Mouse (Mus musculus) stomach, postnatal 0 days (tissue): ENCODE results near the gene Lgi2. TPM values are rescaled to one million over a fixed set of nuclear protein-coding genes. Genes with fewer than 3 reads are reported as not detected.

ENCODE experiments used
- ATAC-seq: fragments of 200-750 bp; cut with Nextera tagmentation; 2 replicates; pipeline ENCODE4 v1.8.0; 2017; ENCODE audit not compliant: low FRiP score, low TSS enrichment
- DNase-seq: peaks from one replicate; pipeline ENCODE4 v3.0.0-alpha.2; 2016; ENCODE audit warnings: low spot score
- H3K27ac ChIP-seq: fragments of 300-500 bp; sonication (generic); replicated peaks from 2 replicates; pipeline ENCODE4 v1.5.1; 2014; ENCODE audit warnings: mild to moderate bottlenecking, control low read depth
- H3K27me3 ChIP-seq: fragments of 300-500 bp; sonication (generic); 2 replicates; pipeline ENCODE4 v1.6.1; 2014; ENCODE audit warnings: low read length; ENCODE audit not compliant: control insufficient read depth, insufficient read depth
- H3K36me3 ChIP-seq: fragments of 300-500 bp; sonication (generic); 2 replicates; pipeline ENCODE4 v1.6.1; 2014; ENCODE audit warnings: low read length, mixed read lengths; ENCODE audit not compliant: control insufficient read depth, insufficient read depth
- H3K4me1 ChIP-seq: fragments of 300-500 bp; sonication (generic); replicated peaks from 2 replicates; pipeline ENCODE4 v1.6.1; 2014; ENCODE audit warnings: antibody characterized with exemption; ENCODE audit not compliant: control insufficient read depth, insufficient read depth
- H3K4me2 ChIP-seq: fragments of 300-500 bp; sonication (generic); replicated peaks from 2 replicates; pipeline ENCODE4 v1.6.1; 2014; ENCODE audit warnings: low read depth, mild to moderate bottlenecking, control low read depth, moderate library complexity
- H3K4me3 ChIP-seq: fragments of 300-500 bp; sonication (generic); 2 replicates; pipeline ENCODE4 v1.5.1; 2014; ENCODE audit warnings: low read depth, low read length, control low read depth
- H3K9ac ChIP-seq: fragments of 300-500 bp; sonication (generic); 2 replicates; pipeline ENCODE4 v1.6.1; 2014; ENCODE audit warnings: mild to moderate bottlenecking, low read length, control low read depth, mixed read lengths
- H3K9me3 ChIP-seq: fragments of 300-500 bp; sonication (generic); 2 replicates; pipeline ENCODE4 v1.6.1; 2016; ENCODE audit warnings: low read length; ENCODE audit not compliant: control insufficient read depth
- CTCF ChIP-seq: IDR thresholded peaks from 2 replicates; pipeline ENCODE4 v1.5.1; 2016; ENCODE audit warnings: antibody characterized with exemption, low read depth, mild to moderate bottlenecking, moderate library complexity
- EP300 ChIP-seq: optimal IDR thresholded peaks from 2 replicates; pipeline ENCODE3; 2016; ENCODE audit warnings: antibody characterized with exemption
- WGBS: fragments of 180-500 bp; shearing (Covaris S2); extraction: QIAGEN DNeasy Blood & Tissue Kit; methylation state at CpG from one replicate; pipeline ENCODE4 v1.1.7; 2014; 5-methylcytosine and 5-hydroxymethylcytosine counted together
- polyA plus RNA-seq: library from polyadenylated mRNA; unstranded; fragments of >200 nt; fragmentation: Nextera tagmentation; extraction: Ambion mirVana; gene quantifications from 2 replicates; pipeline ENCODE4 v1.2.1, GENCODE M21; 2015

Lgi2 gene
- polyA plus RNA-seq, result 4.8 and 5.5 TPM in 2 replicates

GRCm38 (mm10) chr5:52565813-52566531, at the start of gene Lgi2:
Lgi2 (minus strand) TSS chr5:52566462.
- TF ChIP-seq EP300 (no peak), CTCF (0 out of 2 replicates have a peak, but pooled peaks have one; percentile 1)
- Histone ChIP-seq H3K4me3 (peak within 1 kb of the TSS; percentile 56), H3K36me3 (no peaks in the 10 kb centered on the region), H3K4me2 (peak within 1 kb of the TSS; percentile 93), H3K9me3 (no peaks in the 10 kb centered on the region), H3K9ac (peak within 1 kb of the TSS; percentile 69), H3K27me3 (no peaks in the 10 kb centered on the region), H3K27ac (peak within 1 kb of the TSS; percentile 58), H3K4me1 (no peaks in the 10 kb centered on the region; the same call in 1 of the 2 replicates)
- peak; percentile 53 for ATAC-seq
- under 1% methylated on average over 51 of the region's 83 CpGs for WGBS
- peak; percentile 57 for DNase-seq

DNA sequence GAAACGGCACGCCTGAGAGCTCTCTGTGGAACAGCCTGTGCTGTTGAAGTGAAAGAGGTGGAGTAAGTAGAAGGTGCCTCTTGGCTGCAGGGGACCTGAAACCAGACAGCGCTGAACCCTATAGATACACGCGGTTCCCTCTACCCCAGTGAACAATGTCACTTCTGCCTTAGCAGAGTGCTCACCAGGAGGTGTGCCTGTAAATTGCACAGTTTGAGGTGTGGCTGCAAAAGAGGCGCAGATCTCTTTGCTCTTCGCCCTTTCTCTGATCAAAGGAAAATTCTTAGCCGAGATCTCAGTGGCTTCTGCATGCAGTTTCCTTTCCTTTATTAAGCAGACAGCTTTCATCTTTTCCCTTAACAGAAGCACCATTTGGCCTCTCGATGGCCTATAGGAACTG, 49.2 kb upstream of the Lgi2 start:
- Histone ChIP-seq H3K27ac (peak overlapping the region; percentile 45), H3K36me3 (no peaks in the 10 kb centered on the region), H3K9ac (no peak overlapping the region), H3K27me3 (no peaks in the 10 kb centered on the region), H3K4me1 (peaks cover 7% of the 10 kb centered on the region; the same call in 1 of the 2 replicates), H3K4me3 (no peak overlapping the region), H3K4me2 (no peak overlapping the region), H3K9me3 (no peaks in the 10 kb centered on the region)
- WGBS, result 48% methylated on average over 9 of the region's 9 CpGs
- DNase-seq (no peak), ATAC-seq (no peak)
- TF ChIP-seq EP300, result no peak

DNA sequence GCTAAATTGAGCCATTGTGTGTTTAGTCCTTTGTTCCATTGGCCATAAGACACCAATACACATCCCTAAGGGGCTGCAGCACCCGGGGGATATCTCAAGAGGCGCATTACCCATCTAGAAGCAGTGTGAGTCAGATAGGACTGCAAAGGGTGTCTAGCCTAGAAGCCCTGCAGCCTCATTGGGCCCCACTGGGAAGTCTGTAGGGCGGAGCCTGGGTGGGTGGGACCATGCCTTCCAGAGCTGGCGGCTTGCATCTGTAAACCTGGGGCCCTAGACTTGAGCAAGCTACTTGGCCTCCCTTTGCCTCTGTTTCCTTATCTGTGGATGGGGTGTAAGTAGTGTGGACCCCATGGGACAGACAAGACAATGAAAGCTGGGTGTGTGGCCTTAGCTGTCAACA, 48.4 kb upstream of the Lgi2 start:
- peak overlapping the region; percentile 56; the same call in 1 of the 2 replicates for H3K27ac ChIP-seq
- no peaks in the 10 kb centered on the region for H3K27me3 ChIP-seq
- H3K9me3 ChIP-seq, result no peaks in the 10 kb centered on the region
- TF ChIP-seq EP300, result no peak
- no peak for TF ChIP-seq CTCF
- ATAC-seq (no peak), DNase-seq (no peak)
- no peaks in the 10 kb centered on the region for H3K36me3 ChIP-seq
- H3K4me1 ChIP-seq, result peaks cover 7% of the 10 kb centered on the region; the same call in 1 of the 2 replicates
- 60% methylated on average over 4 of the region's 4 CpGs for WGBS
- H3K9ac ChIP-seq, result no peak overlapping the region
- no peak overlapping the region for H3K4me3 ChIP-seq
- H3K4me2 ChIP-seq, result no peak overlapping the region

- H3K27me3 ChIP-seq, result no peaks in the 10 kb centered on the region
- 0 out of 2 replicates have a peak, but pooled peaks cover 5% of the 10 kb centered on the region for H3K4me1 ChIP-seq
- DNase-seq, result no peak
- H3K36me3 ChIP-seq, result no peaks in the 10 kb centered on the region
- WGBS, result 87% methylated on average over 8 of the region's 8 CpGs
- H3K9ac ChIP-seq, result no peak overlapping the region
- H3K9me3 ChIP-seq, result no peaks in the 10 kb centered on the region
- H3K27ac ChIP-seq, result no peak overlapping the region
- ATAC-seq, result no peak
- TF ChIP-seq EP300, result no peak
- H3K4me3 ChIP-seq, result no peak overlapping the region
- H3K4me2 ChIP-seq, result no peak overlapping the region
These were observed 46.5 kb upstream of the Lgi2 start for GRCm38 (mm10) chr5:52612776-52613175.

GRCm38 (mm10) chr5:52611315-52611895, 45.1 kb upstream of the Lgi2 start:
- H3K9me3 ChIP-seq, result no peaks in the 10 kb centered on the region
- H3K9ac ChIP-seq, result no peak overlapping the region
- H3K4me2 ChIP-seq, result no peak overlapping the region
- no peak overlapping the region for H3K4me3 ChIP-seq
- H3K27me3 ChIP-seq, result no peaks in the 10 kb centered on the region
- H3K4me1 ChIP-seq, result 0 out of 2 replicates have a peak, but pooled peaks cover 1% of the 10 kb centered on the region
- 56% methylated on average over 10 of the region's 10 CpGs for WGBS
- no peak for DNase-seq
- peak; percentile 59 for ATAC-seq
- H3K36me3 ChIP-seq, result no peaks in the 10 kb centered on the region
- TF ChIP-seq CTCF, result no peak
- TF ChIP-seq EP300, result no peak
- H3K27ac ChIP-seq, result peak overlapping the region; percentile 45; the same call in 1 of the 2 replicates

DNA sequence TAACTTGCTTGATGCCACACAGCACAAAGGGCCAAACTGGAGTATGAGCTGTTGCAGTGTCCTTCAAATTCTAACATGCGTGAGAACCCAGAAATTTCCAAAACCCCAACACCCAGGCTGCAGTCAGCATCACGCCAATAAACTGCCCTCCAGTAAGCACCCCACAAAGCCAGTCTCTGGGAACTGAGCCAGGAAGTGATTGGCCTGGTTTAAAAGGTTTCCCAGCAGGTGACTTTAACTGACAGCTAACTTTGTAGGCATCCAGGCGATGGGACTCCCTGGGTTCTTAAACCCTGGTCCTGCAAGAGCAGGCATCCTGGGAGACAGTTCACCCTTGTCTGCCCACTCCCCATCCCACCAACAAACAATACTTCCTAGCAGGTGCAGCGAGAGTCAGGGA, 44.0 kb upstream of the Lgi2 start:
- ATAC-seq (no peak), DNase-seq (no peak)
- H3K4me3 ChIP-seq, result no peak overlapping the region
- no peaks in the 10 kb centered on the region for H3K27me3 ChIP-seq
- no peak overlapping the region for H3K9ac ChIP-seq
- no peaks in the 10 kb centered on the region for H3K36me3 ChIP-seq
- H3K4me2 ChIP-seq, result no peak overlapping the region
- TF ChIP-seq CTCF (no peak), EP300 (no peak)
- no peak overlapping the region for H3K27ac ChIP-seq
- H3K9me3 ChIP-seq, result no peaks in the 10 kb centered on the region
- WGBS, result 62% methylated on average over 4 of the region's 4 CpGs
- no peaks in the 10 kb centered on the region for H3K4me1 ChIP-seq
